Mouse (Mus musculus): ENCODE data around the gene Capn2. TPM values are rescaled to one million over a fixed set of nuclear protein-coding genes. Genes with fewer than 3 reads are reported as not detected.

Capn2 gene
- total RNA-seq (2014; rRNA removed) = 84.3 and 88.2 TPM in 2 replicates
- 78.6 and 82.1 TPM in 2 replicates for polyA plus RNA-seq (2015; fragmentation: Nextera tagmentation; extraction: Ambion mirVana)

DNA sequence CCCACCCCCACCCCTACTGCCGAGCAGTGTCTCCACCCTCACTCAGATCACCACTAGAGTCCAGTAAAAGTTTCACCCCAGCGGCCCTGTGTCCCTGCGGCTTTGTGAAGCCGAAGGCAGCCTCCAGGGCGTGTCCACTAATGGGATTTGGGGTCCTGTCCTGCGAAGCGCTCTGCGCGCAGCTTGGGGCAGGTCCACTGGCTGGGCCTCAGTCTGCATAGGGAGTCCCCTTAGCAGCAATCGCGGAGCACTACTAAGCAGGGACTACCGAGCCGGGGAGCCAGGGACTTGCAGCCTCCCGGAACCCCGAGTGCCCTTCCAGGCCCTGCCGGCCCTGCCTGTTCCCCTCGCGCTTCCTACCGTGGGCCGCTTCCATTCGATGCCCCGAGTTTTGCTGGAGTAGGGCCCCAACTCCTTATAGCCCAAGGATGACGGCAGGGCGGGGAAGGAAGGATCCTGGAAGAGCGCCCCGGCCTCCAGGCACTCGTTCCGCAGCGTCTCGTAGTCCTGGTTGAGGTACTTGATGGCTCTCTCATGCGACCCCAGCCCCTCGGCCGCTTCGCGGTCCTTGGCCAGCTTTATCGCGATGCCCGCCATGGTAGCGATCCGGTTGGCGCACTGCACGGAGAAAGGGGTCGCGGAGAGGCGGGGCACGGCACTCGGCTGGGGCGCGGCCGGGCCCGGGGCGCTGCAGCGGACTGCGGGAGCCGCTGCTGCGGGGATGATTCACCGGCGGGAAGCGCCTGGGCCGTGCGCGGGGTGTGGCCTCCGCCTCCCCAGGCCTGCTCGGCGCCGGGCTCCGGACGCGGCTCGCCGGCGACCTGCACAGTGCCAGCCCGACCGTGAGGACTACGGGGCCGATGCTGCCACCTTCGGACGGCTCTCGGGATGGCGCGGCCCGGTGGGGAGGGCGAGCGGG, at the start of gene Capn2:
Capn2 (minus strand) TSS at position 851 of the 919 bp plus-strand sequence.
- WGBS = under 1% methylated on average over 79 of the region's 84 CpGs
- peak within 1 kb of the TSS; percentile 91 for H3K4me2 ChIP-seq (ENCODE audit: low read depth, low read length, poor library complexity, severe bottlenecking)

GRCm38 (mm10) chr1:182565351-182565835, 48.0 kb upstream of the Capn2 start:
- no peaks in the 10 kb centered on the region for H3K4me1 ChIP-seq (ENCODE audit: insufficient read depth, low read length)
- no peak overlapping the region for H3K9ac ChIP-seq (replicated peaks; ENCODE audit: low read length, poor library complexity, severe bottlenecking)
- DNase-seq (ENCODE audit: low spot score) (no peak), ATAC-seq (ENCODE audit: low FRiP score) (no peak)
- no peak for TF ChIP-seq CTCF (IDR thresholded peaks at IDR 0.05)
- H3K27me3 ChIP-seq (ENCODE audit: insufficient read depth, low read length) = no peaks in the 10 kb centered on the region
- H3K36me3 ChIP-seq (ENCODE audit: insufficient read depth, low read length) = no peaks in the 10 kb centered on the region
- no peaks in the 10 kb centered on the region for H3K9me3 ChIP-seq (ENCODE audit: low read length)
- H3K4me2 ChIP-seq (ENCODE audit: low read depth, low read length, poor library complexity, severe bottlenecking) = no peak overlapping the region
- H3K27ac ChIP-seq (ENCODE audit: low read depth, low read length) = no peak overlapping the region
- WGBS = 92% methylated on average over 6 of the region's 6 CpGs
- H3K4me3 ChIP-seq (ENCODE audit: low read depth, low read length) = no peak overlapping the region

More for the DNA sequence above, at the start of gene Capn2:
- H3K27ac ChIP-seq (ENCODE audit: low read depth, low read length) = peak within 1 kb of the TSS; percentile 81
- peak; percentile 93 for ATAC-seq (ENCODE audit: low FRiP score)
- TF ChIP-seq CTCF (IDR thresholded peaks at IDR 0.05) = peak; percentile 72
- H3K4me1 ChIP-seq (ENCODE audit: insufficient read depth, low read length) = peaks cover 9% of the 10 kb centered on the region
- peak within 1 kb of the TSS; percentile 95 for H3K9ac ChIP-seq (replicated peaks; ENCODE audit: low read length, poor library complexity, severe bottlenecking)
- no peaks in the 10 kb centered on the region for H3K27me3 ChIP-seq (ENCODE audit: insufficient read depth, low read length)
- H3K9me3 ChIP-seq (ENCODE audit: low read length) = no peaks in the 10 kb centered on the region
- peak; percentile 82 for DNase-seq (ENCODE audit: low spot score)
- peak within 1 kb of the TSS; percentile 86 for H3K4me3 ChIP-seq (ENCODE audit: low read depth, low read length)
- no peaks in the 10 kb centered on the region for H3K36me3 ChIP-seq (ENCODE audit: insufficient read depth, low read length)

DNA sequence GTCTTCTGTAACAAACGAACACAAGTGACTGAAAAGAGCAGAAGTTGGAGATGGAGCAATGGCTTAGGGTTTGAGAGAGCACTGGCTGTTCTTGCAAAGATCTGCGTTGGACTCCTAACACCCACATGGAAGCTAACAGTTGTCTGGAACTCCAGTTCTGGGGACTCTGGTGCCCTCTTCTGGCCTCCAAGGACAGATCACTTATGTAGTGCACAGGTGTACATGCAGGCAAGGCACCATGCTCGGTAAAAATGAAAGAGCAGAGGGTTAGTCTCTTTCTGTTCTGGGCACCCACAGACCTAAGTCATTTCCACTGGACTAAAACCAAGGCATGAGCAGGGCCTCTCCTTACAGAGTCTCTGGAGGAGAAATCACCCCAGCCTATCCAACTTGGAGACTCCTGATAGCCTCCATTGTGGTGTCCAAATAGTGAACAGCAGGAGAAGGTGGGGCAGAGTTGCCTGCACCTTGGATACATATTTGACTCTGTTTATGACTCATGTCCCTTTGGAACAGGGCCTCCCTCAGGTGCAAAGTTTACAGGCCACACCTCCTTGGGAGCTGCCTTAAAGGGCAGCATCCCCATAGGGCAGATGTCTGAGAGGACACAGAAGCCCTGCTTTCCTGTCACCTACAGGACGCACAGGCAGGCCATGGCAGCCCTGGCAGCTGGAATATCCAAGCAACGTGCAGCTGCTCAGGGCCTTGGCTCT, 47.2 kb upstream of the Capn2 start, which contains the start of gene Capn8:
Capn8 (plus strand) TSS at position 600 of the 713 bp plus-strand sequence.
- H3K4me3 ChIP-seq (ENCODE audit: low read depth, low read length) = no peak within 1 kb of the TSS
- no peak for ATAC-seq (ENCODE audit: low FRiP score)
- WGBS = 76% methylated on average over 5 of the region's 5 CpGs
- TF ChIP-seq CTCF (IDR thresholded peaks at IDR 0.05) = peak; percentile 49
- no peaks in the 10 kb centered on the region for H3K9me3 ChIP-seq (ENCODE audit: low read length)
- H3K27ac ChIP-seq (ENCODE audit: low read depth, low read length) = no peak within 1 kb of the TSS
- no peaks in the 10 kb centered on the region for H3K36me3 ChIP-seq (ENCODE audit: insufficient read depth, low read length)
- H3K9ac ChIP-seq (replicated peaks; ENCODE audit: low read length, poor library complexity, severe bottlenecking) = no peak within 1 kb of the TSS
- no peaks in the 10 kb centered on the region for H3K4me1 ChIP-seq (ENCODE audit: insufficient read depth, low read length)
- H3K27me3 ChIP-seq (ENCODE audit: insufficient read depth, low read length) = no peaks in the 10 kb centered on the region
- DNase-seq (ENCODE audit: low spot score) = peak; percentile 22
- H3K4me2 ChIP-seq (ENCODE audit: low read depth, low read length, poor library complexity, severe bottlenecking) = no peak within 1 kb of the TSS

GRCm38 (mm10) chr1:182562576-182563370, 45.4 kb upstream of the Capn2 start:
- Histone ChIP-seq H3K4me3 (ENCODE audit: low read depth, low read length) (no peak overlapping the region), H3K27me3 (ENCODE audit: insufficient read depth, low read length) (no peaks in the 10 kb centered on the region), H3K36me3 (ENCODE audit: insufficient read depth, low read length) (no peaks in the 10 kb centered on the region), H3K9ac (replicated peaks; ENCODE audit: low read length, poor library complexity, severe bottlenecking) (no peak overlapping the region), H3K9me3 (ENCODE audit: low read length) (no peaks in the 10 kb centered on the region), H3K4me2 (ENCODE audit: low read depth, low read length, poor library complexity, severe bottlenecking) (no peak overlapping the region), H3K27ac (ENCODE audit: low read depth, low read length) (no peak overlapping the region), H3K4me1 (ENCODE audit: insufficient read depth, low read length) (no peaks in the 10 kb centered on the region)
- WGBS = 47% methylated on average over 16 of the region's 16 CpGs
- DNase-seq (ENCODE audit: low spot score) (peak; percentile 33), ATAC-seq (ENCODE audit: low FRiP score) (no peak)
- no peak for TF ChIP-seq CTCF (IDR thresholded peaks at IDR 0.05)

DNA sequence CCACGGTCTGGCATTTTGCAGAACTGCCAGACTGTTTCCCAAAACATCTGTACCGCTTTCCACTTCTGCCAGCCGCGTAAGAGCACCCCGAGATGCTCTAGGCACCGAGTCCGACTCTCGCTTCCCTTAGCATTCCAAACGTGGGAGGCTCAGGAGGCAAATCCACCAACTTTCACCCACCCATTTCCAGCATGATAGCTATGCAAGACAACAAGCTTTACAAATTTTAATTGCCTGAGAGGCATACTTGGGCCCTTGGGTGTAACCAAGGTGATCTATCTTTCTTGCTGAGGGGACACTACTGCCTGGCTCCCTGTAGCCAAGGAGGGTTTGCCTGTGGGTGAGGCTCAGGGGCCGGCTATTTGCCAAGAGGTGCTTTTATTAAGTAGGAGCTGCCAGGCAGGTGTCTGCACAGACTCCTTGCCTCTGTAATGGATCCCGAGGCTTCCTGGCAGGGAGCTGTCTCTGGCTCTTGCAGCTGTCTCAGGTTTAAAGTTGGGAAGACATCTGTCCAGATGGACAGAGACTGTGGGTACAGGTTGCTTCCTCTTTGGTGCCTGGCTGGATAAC, 44.6 kb upstream of the Capn2 start:
- WGBS = 77% methylated on average over 11 of the region's 11 CpGs
- ATAC-seq (ENCODE audit: low FRiP score) = no peak
- H3K27ac ChIP-seq (ENCODE audit: low read depth, low read length) = no peak overlapping the region

More for the DNA sequence above, 44.6 kb upstream of the Capn2 start:
- TF ChIP-seq CTCF (IDR thresholded peaks at IDR 0.05) = no peak
- DNase-seq (ENCODE audit: low spot score) = no peak
- Histone ChIP-seq H3K4me2 (ENCODE audit: low read depth, low read length, poor library complexity, severe bottlenecking) (no peak overlapping the region), H3K36me3 (ENCODE audit: insufficient read depth, low read length) (no peaks in the 10 kb centered on the region), H3K27me3 (ENCODE audit: insufficient read depth, low read length) (no peaks in the 10 kb centered on the region), H3K9me3 (ENCODE audit: low read length) (no peaks in the 10 kb centered on the region), H3K4me3 (ENCODE audit: low read depth, low read length) (no peak overlapping the region), H3K4me1 (ENCODE audit: insufficient read depth, low read length) (no peaks in the 10 kb centered on the region), H3K9ac (replicated peaks; ENCODE audit: low read length, poor library complexity, severe bottlenecking) (no peak overlapping the region)
